Mouse (Mus musculus) heart, embryonic 14.5 days (tissue): ENCODE measurements around the gene Hdac11. TPM values are rescaled to one million over a fixed set of nuclear protein-coding genes. Genes with fewer than 3 reads are reported as not detected.

Experiments used
- ATAC-seq: fragments of 200-750 bp; cut with Nextera tagmentation; 2 replicates; pipeline ENCODE4 v1.8.0; 2017; ENCODE audit warnings: low read depth, moderate TSS enrichment; ENCODE audit not compliant: insufficient number of reproducible peaks, insufficient read depth, low FRiP score
- H3K27ac ChIP-seq, 2 experiments: fragments of 200-500 bp in 1 of 2; fragments of 300-500 bp in 1 of 2; sonication (generic) in 1 of 2; replicated peaks in 1 of 2; 2 replicates each; pipeline ENCODE4 v1.5.1; 2012 to 2014; ENCODE audit warnings: low read depth in 2 of 2, low read length in 2 of 2, control low read depth in 1 of 2, mild to moderate bottlenecking in 1 of 2, mixed read lengths in 1 of 2; ENCODE audit not compliant: control insufficient read depth in 1 of 2, insufficient read depth in 1 of 2
- H3K27me3 ChIP-seq: fragments of 300-500 bp; sonication (generic); 2 replicates; pipeline ENCODE4 v1.6.1; 2014; ENCODE audit warnings: mild to moderate bottlenecking, low read length, control low read depth; ENCODE audit not compliant: control insufficient read depth, insufficient read depth
- H3K36me3 ChIP-seq: fragments of 300-500 bp; sonication (generic); 2 replicates; pipeline ENCODE4 v1.6.1; 2014; ENCODE audit warnings: mild to moderate bottlenecking, control low read depth, low read length, mixed read lengths; ENCODE audit not compliant: control insufficient read depth, insufficient read depth
- H3K4me1 ChIP-seq, 2 experiments: fragments of 200-500 bp in 1 of 2; fragments of 300-500 bp in 1 of 2; sonication (generic) in 1 of 2; 2 replicates each; pipeline ENCODE4 v1.6.1; 2012 to 2014; ENCODE audit warnings: low read length in 2 of 2, control low read depth in 1 of 2, mixed read lengths in 1 of 2; ENCODE audit not compliant: control insufficient read depth in 2 of 2, insufficient read depth in 2 of 2
- H3K4me2 ChIP-seq: fragments of 300-500 bp; sonication (generic); 2 replicates; pipeline ENCODE4 v1.6.1; 2014; ENCODE audit warnings: mild to moderate bottlenecking, low read length
- H3K4me3 ChIP-seq, 2 experiments: fragments of 200-500 bp in 1 of 2; fragments of 300-500 bp in 1 of 2; sonication (generic) in 1 of 2; 2 replicates each; pipeline ENCODE4 v1.5.1; 2012 to 2014; ENCODE audit warnings: low read length in 2 of 2, mild to moderate bottlenecking in 2 of 2, control low read depth in 1 of 2, low read depth in 1 of 2, moderate library complexity in 1 of 2; ENCODE audit not compliant: control insufficient read depth in 1 of 2, insufficient read depth in 1 of 2
- H3K9ac ChIP-seq: fragments of 300-500 bp; sonication (generic); 2 replicates; pipeline ENCODE4 v1.6.1; 2014; ENCODE audit warnings: mild to moderate bottlenecking, low read length
- H3K9me3 ChIP-seq: fragments of 300-500 bp; sonication (generic); 2 replicates; pipeline ENCODE4 v1.6.1; 2016; ENCODE audit warnings: low read length, control low read depth; ENCODE audit not compliant: control insufficient read depth
- WGBS: fragments of 180-500 bp; shearing (Covaris S2); extraction: QIAGEN DNeasy Blood & Tissue Kit; methylation state at CpG from one replicate; pipeline ENCODE4 v1.1.7; 2014; 5-methylcytosine and 5-hydroxymethylcytosine counted together
- polyA plus RNA-seq: library from polyadenylated mRNA; unstranded; fragments of >200 nt; fragmentation: Nextera tagmentation; extraction: Ambion mirVana; gene quantifications from 2 replicates; pipeline ENCODE4 v1.2.1, GENCODE M21; 2014

Hdac11 gene
- polyA plus RNA-seq, 1 experiment from 2014 or later: 11.4 TPM

DNA sequence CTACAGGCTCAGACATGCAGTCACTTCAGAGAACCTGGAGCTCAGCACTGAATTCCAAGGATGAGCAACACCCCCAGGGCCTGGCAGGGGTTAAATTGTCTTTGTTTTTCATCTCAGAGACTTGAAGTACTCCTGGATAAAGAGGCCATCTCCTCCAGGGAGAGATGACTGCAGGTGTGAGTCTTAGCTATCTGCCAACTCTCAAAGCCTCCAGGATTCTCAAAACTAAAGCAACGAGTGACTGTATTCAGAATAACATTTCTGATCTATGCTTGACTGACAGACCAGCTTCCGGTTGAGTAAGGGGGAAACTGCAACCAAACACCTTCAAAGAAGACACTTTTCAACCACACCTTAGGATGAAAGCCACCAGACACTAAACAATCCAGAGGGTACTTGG lies 41.7 kb upstream of the Hdac11 start:
- 39% methylated on average over 2 of the region's 2 CpGs for WGBS
- H3K36me3 ChIP-seq: no peaks in the 10 kb centered on the region
- no peak overlapping the region for H3K4me2 ChIP-seq
- H3K9me3 ChIP-seq: no peaks in the 10 kb centered on the region
- H3K27ac ChIP-seq: no peak overlapping the region
- peaks cover 9 to 12% of the 10 kb centered on the region in 2 experiments for H3K4me1 ChIP-seq
- no peak overlapping the region for H3K9ac ChIP-seq
- no peak overlapping the region for H3K4me3 ChIP-seq
- no peaks in the 10 kb centered on the region for H3K27me3 ChIP-seq
- ATAC-seq: no peak

DNA sequence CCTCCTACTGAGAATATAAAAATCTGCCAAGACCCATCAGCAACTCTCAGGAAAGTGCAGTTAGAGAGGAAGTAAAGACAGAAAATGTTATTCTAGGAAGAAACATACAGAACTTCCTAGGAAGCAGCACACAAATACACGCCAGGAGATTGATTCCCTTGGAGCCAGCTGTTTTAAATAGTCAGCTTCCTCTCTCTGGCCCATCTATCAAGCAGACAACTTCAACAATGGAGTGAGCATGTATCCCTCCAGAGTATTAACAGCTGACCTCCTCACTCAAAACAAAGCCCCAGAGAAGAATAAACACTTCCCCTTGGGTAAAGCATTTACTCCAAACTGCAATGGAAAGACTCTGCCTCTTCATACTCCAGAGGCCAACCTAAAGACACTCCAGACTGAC lies 41.3 kb upstream of the Hdac11 start:
- Histone ChIP-seq H3K9me3 (no peaks in the 10 kb centered on the region), H3K4me1 (peaks cover 9 to 12% of the 10 kb centered on the region in 2 experiments), H3K9ac (no peak overlapping the region; the same call in 1 of the 2 replicates), H3K36me3 (no peaks in the 10 kb centered on the region), H3K27me3 (no peaks in the 10 kb centered on the region), H3K4me2 (peak overlapping the region; percentile 99), H3K4me3 (no peak overlapping the region), H3K27ac (0 out of 4 replicates have a peak overlapping the region, but pooled peaks of 1 of the 2 experiments have one; percentile 6)
- ATAC-seq: no peak
- 64% methylated on average over 1 of the region's 1 CpGs for WGBS

DNA sequence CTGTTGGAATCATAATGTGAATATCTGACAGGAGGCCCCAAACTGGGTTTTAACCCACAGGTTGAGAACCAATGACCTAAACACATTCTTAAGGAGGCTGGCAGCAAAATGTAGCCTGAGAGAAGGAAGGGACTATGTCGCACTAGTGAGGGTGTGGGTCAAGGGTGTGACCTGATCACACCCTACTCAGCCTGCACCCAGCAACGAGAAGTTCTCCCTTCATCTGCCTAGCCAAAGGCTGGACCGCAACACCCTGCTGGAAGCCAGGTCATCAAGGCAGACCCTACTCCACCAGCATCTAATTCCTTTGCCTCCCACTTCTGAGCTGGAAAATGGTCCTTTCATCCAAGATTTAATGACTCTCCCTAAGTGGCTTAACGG lies 40.6 kb upstream of the Hdac11 start:
- Histone ChIP-seq H3K9me3 (no peaks in the 10 kb centered on the region), H3K4me3 (peak overlapping the region; percentile 78 to 85), H3K27ac (peak overlapping the region in 1 of 2 experiments; percentile 64; a peak in 1 of 4 replicates), H3K36me3 (no peaks in the 10 kb centered on the region), H3K27me3 (no peaks in the 10 kb centered on the region), H3K4me1 (peaks cover 9 to 12% of the 10 kb centered on the region in 2 experiments), H3K9ac (peak overlapping the region; percentile 83), H3K4me2 (peak overlapping the region; percentile 99)
- 27% methylated on average over 4 of the region's 4 CpGs for WGBS
- no peak for ATAC-seq

GRCm38 (mm10) chr6:91116244-91117145 lies 40.0 kb upstream of the Hdac11 start, which contains the start of gene Nup210:
Nup210 (minus strand) TSS chr6:91116829.
- Histone ChIP-seq H3K27ac (peak within 1 kb of the TSS in 1 of 2 experiments; percentile 64; a peak in 2 of 4 replicates), H3K4me2 (peak within 1 kb of the TSS; percentile 99), H3K9me3 (no peaks in the 10 kb centered on the region), H3K9ac (peak within 1 kb of the TSS; percentile 83), H3K36me3 (no peaks in the 10 kb centered on the region), H3K4me3 (peak within 1 kb of the TSS; percentile 78 to 85), H3K27me3 (no peaks in the 10 kb centered on the region), H3K4me1 (peaks cover 9 to 12% of the 10 kb centered on the region in 2 experiments)
- under 1% methylated on average over 72 of the region's 93 CpGs for WGBS
- ATAC-seq: peak; percentile 96

DNA sequence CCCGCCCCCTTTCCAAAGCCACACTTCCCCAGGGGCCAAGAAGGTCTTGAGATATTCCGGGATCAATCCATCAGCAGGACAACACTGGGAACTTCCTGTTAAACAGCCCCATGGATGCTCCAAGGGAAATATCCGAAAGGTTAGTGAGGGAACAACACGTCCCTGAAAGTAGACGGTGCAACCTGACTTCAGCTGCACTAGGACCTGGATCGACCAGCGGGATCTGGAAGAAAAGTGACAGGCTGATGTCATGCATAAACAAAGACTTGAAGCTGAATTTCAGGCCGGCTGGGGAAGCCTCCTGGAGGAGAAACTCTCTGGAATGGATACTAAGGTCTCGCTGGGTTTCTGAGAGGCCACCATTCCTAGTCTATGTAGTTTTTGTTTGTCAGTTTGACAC lies 39.3 kb upstream of the Hdac11 start:
- peak overlapping the region; percentile 83 for H3K9ac ChIP-seq
- peak overlapping the region; percentile 99 for H3K4me2 ChIP-seq
- H3K27me3 ChIP-seq: no peaks in the 10 kb centered on the region
- H3K4me1 ChIP-seq: peaks cover 9 to 12% of the 10 kb centered on the region in 2 experiments
- H3K27ac ChIP-seq: 0 out of 4 replicates have a peak overlapping the region, but pooled peaks of 1 of the 2 experiments have one; percentile 24
- H3K36me3 ChIP-seq: no peaks in the 10 kb centered on the region
- H3K4me3 ChIP-seq: peak overlapping the region; percentile 78 to 85
- no peak for ATAC-seq
- WGBS: 4% methylated on average over 9 of the region's 9 CpGs
- 0 out of 2 replicates have a peak, but pooled peaks cover 3% of the 10 kb centered on the region for H3K9me3 ChIP-seq

- Histone ChIP-seq H3K36me3 (no peaks in the 10 kb centered on the region), H3K4me2 (no peak overlapping the region), H3K9me3 (0 out of 2 replicates have a peak, but pooled peaks cover 3% of the 10 kb centered on the region), H3K27me3 (no peaks in the 10 kb centered on the region), H3K4me1 (peaks cover 9 to 12% of the 10 kb centered on the region in 2 experiments), H3K27ac (no peak overlapping the region), H3K4me3 (no peak overlapping the region), H3K9ac (no peak overlapping the region)
- no peak for ATAC-seq
Observed at GRCm38 (mm10) chr6:91118526-91118925, 37.9 kb upstream of the Hdac11 start.

DNA sequence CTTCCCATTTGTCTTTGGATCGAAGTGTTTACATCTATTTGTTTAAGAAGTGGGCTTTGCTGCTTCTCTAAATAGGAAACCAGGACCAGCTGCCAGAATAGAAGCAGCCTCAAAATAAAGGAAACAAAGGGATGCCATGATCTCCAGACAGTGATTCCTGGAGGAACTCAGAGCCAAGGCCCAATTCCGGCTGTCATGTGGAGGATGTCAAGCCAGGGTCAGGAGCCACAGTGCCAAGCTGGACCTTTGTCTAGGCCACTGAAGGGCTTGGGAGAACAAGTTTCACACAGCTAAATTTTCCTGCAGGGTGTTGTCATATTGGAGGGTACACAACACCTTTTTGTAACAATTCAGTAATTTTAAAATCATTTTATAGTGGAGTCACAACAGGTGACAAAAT lies 36.3 kb upstream of the Hdac11 start:
- no peak overlapping the region for H3K27ac ChIP-seq
- 83% methylated on average over 2 of the region's 2 CpGs for WGBS
- H3K36me3 ChIP-seq: no peaks in the 10 kb centered on the region
- no peaks in the 10 kb centered on the region for H3K27me3 ChIP-seq
- peaks cover 12 to 26% of the 10 kb centered on the region in 2 experiments for H3K4me1 ChIP-seq
- no peak overlapping the region for H3K9ac ChIP-seq
- H3K4me2 ChIP-seq: no peak overlapping the region
- no peak overlapping the region for H3K4me3 ChIP-seq
- 0 out of 2 replicates have a peak, but pooled peaks cover 3% of the 10 kb centered on the region for H3K9me3 ChIP-seq
- ATAC-seq: no peak
